Mouse (Mus musculus) CH12F3 (cell line): ENCODE results near the gene Trabd2b.

Experiments
- in situ Hi-C: fragments of 300-500 bp; cut with MboI; formaldehyde crosslinking; loops from 2 replicates; pipeline ENCODE4 v1.14.3; 2020; ENCODE audit warnings: low sequenced_read_pairs

Trabd2b gene

DNA sequence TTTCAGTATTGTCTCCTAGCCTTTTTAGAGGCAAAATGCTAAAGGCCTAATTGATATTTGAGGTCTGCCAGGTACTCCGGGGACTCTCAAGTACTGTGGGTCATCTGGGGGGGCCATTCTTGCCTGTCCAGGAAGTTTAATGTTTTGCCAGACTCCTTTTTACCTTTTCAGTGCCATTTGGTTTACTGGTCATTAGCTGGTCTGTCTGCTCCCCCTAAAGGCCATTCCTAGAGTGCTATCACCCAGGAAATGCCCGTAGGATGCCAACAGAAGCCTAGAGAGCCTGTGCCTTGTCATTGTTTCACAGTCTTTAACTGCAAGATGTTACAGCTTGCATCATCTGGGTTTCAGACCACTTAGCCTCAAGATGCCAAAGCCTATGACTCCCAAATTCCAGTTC, 35.7 kb downstream of the Trabd2b start:
- in situ Hi-C loops, result no loop called here

DNA sequence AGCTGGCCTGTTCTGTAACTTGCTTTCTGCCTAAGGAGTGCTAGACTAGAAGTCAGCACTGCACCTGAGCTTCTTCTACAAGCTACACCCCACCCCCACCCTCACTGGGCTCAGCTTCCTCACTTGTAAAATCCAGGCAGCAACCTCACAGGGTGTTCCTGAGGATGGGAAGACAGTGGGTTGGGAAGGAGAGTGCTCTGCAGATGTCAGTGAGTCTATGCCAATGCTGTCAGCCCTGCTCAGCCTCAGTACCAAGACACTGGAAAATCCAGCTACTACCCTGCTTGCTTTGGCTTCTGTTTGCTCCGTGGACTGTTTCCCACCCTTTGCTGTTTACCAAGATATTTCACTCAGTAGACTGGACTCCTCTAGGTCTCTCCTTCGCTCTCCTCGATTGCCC, 36.1 kb downstream of the Trabd2b start:
- in situ Hi-C loops, result no loop called here

DNA sequence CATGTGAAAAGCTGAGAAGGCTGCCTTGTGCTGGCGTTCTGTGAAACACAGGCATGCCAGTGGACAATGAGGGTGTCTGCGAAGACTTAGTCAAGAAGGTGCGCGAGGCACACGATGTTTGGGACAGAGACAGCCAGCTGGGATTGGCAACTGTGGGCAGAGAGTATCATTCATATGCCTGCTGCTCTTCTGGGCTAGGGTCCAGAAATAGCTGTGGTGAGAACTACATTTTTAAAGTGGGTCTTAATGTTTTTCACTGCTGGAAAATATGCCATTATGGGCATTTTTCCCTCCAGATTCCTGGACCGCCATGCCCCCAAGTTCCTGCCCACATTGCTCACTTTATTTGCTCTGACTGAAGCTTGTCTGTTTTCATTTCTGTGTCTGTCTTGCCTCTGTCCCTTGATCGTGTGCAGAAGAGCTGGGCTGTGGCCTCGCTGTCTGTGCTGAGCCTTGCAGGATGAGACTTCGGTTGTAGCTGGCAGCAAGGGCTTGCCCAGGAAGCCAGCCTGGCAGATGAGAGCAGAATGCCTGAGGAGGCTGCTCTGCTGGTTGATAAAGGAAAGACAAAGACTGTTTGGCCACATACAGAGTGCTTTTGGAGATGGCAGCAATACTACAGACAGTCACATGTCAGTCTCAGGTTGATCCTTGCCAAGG, 42.0 kb downstream of the Trabd2b start:
- in situ Hi-C loops, result no loop called here

DNA sequence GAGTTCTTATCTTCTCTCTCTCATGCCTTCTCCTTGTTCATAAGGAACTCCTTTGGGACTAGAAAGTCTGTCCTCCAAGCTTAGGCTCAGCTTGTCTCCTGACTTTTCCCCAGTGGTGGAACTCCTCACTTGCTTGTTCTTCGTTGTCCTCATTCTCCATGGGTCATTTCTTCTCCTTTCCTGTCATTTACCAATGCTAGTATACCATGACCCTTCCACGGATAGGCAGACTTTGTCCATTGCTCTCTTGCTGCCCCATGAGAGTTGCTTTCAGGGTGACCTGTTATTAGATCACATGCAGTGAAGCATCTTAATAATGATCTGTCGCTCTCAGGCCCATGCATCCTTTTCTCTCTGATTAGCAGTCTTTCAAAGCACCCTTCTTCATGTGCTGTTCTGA, 46.6 kb downstream of the Trabd2b start:
- in situ Hi-C loops, result no loop called here

DNA sequence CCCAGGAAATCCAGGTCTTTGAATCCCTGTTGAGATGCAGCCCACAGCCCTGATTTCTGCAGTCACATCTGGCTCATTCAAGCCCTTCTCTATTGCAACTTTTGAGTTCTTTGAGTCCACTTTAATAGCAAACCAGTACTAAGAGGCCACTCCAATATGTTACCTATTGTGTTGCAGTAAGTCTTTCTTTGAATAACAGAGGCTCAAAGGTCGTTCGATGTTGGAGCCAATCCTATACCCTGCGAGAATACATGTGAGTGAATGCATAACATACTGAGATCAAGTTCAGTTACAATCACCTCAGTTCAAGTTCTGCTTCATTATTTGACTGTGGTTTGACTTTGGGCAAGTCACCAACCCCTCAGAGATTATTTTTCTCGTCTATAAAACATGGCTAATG, 47.5 kb downstream of the Trabd2b start:
- in situ Hi-C loops, result no loop called here

DNA sequence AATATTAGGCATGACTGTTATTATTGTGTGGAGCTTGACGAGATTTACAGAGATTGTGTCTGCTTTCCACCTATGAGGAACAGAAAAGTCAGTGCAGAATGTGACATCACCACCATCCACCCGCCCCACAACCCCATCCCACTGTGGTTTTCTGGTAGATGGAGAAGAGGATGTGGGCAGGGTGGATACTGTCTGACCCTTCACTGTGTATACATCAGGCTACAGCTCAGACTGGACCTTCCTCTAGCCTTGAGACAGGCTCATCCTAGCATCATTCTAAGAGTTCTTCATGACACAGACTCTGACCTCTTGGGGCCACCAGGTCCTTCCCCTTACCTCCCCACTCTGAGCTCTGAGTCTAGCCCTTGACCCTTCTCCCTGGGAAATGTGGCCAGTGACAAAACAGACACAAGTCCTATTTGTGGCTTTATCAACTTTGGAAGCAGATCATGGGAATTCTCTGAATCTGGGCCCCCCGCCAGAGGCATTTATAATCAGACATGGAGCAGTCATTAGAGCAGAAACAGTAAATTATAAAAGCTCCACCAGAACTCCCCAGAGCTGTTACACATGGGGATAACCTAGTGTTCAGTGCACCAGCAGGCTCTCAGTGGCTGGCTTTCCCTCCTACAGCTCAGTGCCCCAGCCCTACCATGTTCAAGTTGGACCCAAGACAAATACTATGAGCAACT, 48.1 kb downstream of the Trabd2b start:
- in situ Hi-C loops, result no loop called here

DNA sequence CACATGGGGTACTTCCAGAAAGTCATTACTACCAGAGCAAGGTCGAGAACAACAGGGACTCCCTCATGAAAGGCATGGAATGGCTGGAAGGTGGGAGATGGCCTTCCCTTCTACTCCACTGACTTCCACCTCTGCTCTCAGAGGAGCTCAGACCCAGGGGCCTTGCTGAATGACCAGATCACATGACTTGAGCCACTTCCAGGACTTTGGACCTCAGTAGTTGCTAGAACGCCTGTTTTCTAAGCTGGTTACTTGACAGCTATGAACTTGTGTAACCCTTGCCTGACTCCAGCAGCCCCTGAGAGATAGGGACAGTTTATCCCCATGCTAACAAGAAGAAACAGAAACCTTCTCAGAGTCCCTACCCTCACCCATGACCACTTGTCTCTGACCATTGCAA, 50.6 kb downstream of the Trabd2b start:
- in situ Hi-C loops, result no loop called here

DNA sequence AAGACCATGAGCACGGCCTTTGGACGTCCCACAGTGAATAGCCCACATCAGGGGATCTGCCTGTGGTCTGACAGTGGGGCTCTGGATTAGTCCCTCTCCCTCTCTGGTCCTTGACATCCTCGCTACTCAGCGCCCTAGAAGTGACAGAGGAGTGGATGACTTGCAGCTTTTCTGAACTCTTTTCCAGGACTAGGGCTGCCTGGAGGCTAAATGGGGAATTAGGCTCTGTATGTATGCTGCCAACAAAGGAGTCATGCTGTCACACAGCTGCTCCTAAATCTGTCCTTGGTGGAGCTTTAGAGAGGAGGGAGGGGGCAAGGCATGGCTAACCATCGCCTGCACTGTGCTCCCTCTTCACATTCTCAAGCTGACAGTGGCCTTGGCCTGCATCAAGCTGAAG, 53.1 kb downstream of the Trabd2b start:
- in situ Hi-C loops, result no loop called here

DNA sequence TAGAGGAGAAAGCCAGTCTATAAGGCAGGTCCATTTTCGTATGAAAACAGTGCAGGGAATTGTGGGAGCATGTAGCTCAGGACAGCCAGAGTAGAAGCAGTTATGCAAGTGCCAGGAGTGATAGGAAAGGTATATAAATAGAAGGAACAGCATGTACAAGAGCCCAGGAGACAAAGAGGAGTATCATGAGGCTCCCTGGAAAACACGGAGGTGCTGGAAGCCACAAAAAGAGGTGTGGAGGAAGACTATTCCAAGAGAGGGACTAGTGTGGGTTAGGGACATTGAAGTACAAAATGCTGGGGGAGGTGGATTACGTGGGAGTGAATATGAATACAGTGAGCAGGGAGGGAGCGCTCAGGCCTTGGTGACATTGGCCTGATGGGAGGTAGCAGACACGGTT, 53.9 kb downstream of the Trabd2b start:
- in situ Hi-C loops, result no loop called here

DNA sequence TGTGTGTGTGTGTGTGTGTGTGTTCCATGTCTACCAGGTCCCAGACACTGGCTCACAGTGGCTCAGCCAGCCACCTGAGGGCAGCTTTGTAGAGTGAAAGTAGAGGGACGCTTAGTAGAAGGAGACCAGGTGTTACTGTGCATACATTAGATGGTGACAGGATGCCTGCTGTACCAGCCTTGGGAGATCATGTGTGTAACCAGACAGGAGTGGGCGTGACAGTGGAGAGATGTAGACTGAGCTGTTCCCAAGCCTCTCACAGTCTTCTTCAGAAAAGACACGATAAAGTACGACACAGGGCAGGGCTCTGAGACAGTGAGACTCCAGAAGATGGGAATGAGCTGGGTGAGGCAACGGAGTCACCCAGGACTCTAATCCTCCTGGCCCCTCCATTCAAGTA, 54.6 kb downstream of the Trabd2b start:
- in situ Hi-C loops, result no loop called here

DNA sequence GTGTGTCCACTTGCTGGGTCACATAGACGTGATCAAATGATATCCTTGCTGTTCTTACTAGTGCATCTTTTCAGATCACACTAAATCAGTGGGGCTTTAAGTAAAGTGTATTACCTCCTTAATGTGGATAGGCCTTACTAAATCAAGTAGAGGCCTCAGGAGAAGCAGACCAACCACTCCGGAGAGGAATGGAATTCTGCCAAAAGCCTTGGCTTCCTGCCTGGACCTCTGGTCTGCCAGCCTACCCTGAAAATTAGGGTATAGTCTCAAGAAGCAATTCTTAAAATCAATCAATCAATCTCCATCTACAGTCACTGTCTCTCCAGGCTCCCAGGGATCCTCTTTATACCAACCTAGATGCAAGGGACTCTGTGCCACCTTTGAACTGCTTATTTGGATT, 59.1 kb downstream of the Trabd2b start:
- in situ Hi-C loops, result no loop called here

DNA sequence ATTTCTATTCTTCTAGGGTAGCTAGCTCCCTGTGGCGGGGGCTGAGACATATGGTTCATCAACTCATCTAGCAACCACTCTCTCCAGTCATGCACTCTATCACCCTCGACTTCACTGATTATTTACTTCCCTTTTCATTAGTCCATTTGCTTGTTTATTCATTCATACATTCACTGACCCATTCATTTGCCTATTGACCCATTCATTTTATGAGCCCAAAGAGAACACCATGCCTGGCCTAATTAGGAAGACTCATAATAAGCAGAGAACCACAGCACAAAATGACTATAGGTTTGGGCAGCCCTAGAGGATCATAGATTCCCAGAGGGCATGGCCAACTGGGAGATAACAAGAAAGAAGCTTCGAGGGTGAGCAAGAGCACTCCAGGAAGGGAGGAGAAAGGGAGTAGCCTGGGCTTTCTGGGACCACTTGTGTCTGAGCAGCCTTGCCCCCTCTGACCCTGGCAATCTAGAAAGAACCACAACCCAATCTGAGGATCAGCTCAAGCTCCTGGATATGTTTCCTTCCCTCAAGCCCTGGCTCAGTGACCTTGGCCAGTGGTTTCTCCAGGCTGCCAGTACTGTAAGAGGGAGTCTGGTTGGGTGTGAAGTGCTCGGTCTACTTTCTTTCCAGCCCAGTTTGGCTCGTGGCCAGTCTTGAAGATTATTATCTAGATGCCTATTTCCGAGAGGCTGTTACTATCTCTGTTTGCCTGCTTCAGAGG, 61.0 kb downstream of the Trabd2b start:
- in situ Hi-C loops, result no loop called here

DNA sequence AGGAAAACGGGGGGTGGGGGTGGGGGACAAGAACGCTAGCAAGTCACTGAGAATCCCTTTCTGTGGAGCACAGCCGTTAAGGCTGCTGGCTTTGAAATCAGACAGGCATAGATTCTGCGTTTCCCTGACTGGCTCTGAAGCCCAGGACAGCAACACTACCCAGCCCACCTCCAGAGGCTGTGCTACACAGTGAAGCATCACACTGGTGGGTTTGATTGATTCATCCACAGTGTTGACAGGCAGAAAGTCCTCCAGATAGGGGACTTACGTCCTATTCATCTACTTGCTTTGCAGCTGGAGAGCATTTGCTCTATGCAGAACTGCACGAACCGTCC, 61.5 kb downstream of the Trabd2b start:
- in situ Hi-C loops, result no loop called here

DNA sequence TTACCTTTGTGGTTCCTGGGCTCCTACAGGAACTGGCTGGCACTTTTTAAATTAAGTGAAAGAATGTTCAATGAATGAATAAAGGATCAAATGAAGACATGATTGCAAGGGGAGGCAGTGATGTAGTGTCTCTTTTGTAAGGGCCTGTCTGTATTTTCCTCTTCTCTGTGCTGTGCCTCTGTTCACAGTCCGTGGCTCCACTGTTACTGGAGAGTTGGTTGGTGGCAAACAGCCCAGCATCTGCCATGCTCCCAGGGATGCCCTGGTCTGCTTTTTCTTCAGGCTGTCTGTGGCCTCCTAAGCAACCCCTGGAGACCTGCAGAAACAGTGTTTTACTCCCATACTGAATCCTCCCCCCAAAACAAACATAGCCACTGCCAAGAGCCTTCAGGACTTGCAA, 63.4 kb downstream of the Trabd2b start:
- in situ Hi-C loops, result no loop called here

DNA sequence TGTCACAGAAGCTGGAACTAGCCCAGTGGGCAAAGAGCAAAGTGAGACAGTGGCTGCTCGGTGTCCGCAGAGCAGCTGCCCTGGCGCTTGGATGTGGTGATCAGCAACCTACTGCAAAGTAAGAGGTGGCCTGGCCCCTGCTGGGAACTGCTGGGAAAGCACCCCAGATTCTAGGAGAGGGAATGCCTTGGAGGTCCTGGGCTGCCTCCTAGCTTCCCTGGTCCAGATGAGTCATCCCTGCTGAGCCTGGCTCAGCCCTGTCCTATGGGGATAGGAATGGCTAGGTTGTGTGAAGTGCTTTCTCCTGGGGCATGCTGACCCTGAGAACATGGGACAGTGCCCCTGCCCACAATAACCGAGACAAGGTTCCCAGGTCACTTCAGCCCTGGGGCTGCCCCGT, 65.6 kb downstream of the Trabd2b start:
- in situ Hi-C loops, result no loop called here

DNA sequence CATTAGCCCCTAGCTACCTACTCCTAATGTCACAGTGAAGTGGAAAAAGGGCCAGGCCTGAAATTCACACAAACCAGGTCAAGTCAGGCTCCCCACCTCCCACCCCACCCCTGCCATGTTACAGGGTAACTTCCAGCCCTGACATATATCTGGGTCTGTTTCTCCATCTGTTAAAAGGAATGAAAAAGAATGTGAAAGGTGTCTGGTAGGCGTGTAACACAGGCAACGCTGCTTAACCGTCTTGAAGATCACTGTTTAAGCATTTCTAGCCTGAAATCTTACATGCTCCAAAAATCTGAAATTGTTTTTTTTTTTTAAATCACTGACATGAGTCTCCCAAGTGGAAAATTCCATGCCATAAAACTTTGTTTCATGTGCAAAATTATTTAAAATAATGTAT, 69.8 kb downstream of the Trabd2b start:
- in situ Hi-C loops, result no loop called here

DNA sequence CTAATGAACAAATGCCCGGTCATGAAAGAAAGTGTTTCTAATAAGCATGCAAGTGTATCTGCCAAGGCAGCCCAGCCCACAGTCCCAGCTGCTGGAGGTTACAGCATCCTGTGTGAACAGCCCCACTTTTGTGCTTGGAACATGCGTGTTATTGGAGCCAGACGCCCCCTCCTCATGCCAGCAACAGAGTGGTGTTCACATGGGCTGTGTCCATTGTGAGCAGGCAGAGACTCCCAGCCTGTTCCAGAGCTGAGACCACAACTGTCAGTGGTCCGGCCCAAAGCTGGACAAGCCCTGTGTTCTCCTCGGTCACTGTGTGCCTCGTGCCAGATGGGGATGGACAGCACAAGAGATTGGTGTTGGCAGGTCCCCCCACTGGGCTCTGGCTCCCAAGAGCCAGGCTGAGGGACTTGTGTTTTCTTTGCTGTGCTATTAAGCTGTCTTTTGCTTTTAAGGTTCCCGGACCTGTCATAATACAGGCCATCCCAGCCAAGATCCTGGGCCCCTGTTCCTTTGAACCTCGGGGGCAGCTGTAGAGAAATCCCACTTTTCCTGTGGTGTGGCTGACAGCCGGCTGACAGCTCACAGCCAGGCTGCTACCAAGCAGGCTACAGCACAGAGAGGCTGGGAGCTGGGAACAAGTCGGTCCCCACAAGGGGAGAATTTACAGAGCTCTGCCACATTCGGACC, 70.7 kb downstream of the Trabd2b start:
- in situ Hi-C loops, result no loop called here

DNA sequence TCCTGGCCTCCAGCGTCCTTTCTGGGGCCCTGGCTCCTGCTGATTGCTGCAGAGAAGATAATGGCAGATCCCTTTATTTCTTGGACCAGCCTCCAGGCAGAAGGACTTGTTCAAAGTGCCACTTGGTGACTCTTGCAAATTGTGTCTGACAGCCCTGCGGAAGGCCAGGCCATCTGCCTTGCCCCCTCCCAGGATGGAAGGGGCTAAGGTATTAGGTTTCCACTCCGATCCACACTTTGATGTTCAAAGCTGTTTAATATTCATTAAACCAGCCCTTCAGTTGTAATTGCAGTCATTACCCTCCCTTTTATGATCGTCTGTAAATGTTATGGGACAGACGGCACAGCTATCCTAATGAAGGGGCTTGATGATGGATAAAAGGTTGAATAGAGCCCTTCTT, 75.0 kb downstream of the Trabd2b start:
- in situ Hi-C loops, result no loop called here

DNA sequence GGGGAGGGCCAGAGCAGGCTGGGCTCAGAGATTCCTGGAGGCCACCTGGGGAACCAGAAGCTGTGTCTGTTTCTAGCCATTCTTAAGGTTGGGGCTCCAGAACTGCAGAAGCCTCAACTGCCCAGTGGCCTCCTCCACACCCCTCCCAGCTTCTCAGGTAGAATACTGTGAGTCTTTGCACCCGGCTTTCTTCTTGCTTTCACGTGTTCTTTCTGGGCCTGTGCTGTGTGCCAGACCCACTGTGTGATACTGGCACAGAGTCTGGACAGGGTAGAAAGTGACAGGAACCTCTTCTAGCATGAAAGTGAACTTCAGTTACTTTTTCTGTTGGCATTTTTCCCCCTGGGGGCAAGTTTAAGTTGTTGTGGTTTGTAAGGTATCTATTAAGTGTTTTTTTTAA, 77.6 kb downstream of the Trabd2b start:
- in situ Hi-C loops, result no loop called here

DNA sequence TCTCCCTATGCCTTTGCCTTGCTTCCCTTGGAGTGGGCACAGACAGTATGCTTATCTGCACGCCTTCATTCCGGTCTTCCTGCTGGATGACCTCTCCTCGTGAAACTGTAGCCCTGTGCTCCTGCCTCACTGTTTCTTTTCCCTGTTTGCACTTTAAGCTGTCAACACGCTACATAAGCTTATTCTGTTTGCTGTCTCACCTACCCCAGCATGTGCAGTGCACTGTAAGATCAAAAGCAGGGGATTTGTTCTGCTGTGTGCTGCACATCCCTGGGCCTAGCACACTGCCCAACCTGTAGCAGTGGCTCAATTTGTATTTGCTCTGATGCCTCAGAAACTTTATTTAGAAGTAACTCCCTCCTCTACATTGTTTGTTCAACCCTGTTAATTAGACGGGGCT, 79.5 kb downstream of the Trabd2b start:
- in situ Hi-C loops, result no loop called here

DNA sequence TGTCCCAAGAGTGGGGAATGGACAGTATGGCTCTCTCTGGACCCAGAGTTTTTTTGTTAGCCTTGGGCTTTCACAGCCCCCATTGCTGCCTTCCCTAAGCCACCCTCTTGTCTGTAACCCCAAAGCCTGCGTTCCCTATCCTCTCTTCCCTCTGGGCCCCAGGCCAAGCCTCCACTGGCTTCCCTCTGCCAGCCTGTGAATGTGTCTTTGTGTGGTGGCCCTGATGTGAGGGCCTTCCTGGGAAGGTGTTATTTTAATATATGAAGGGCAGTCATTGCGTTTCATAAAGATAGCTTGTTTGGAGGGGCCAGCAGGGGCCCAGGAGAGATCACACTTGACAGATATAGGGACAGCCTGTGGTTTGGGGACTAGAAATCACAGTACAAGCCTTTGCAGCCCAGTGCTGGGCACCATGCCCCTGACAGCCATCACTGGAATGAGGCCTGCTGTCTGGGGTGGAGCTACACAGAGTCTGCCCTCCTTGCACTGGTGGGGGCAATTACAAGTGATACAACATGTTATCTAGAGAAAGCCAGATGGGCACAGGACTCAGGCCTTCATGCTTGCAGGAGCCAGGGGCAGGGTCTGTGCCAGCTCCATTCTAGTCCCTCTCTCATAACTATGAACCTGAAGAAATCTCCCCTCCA, 80.5 kb downstream of the Trabd2b start:
- in situ Hi-C loops, result no loop called here
